Mouse (Mus musculus) myocyte (in vitro differentiated cells): ENCODE data around the gene Polr3c.

Experiments
- CEBPB ChIP-seq: IDR thresholded peaks from 2 replicates; pipeline ENCODE4 v1.6.1; 2011; ENCODE audit warnings: mild to moderate bottlenecking, moderate library complexity; ENCODE audit not compliant: poor library complexity, insufficient read depth, severe bottlenecking
- E2F4 ChIP-seq: IDR thresholded peaks from one replicate; pipeline ENCODE4 v1.6.1; 2011; ENCODE audit warnings: mild to moderate bottlenecking, control low read depth, moderate library complexity; ENCODE audit not compliant: insufficient read depth
- MAX ChIP-seq: IDR thresholded peaks from one replicate; pipeline ENCODE4 v1.6.1; 2011; ENCODE audit warnings: low read depth, mild to moderate bottlenecking, control low read depth
- MYOD1 ChIP-seq, 3 experiments: IDR thresholded peaks; one replicate each; pipeline ENCODE4 v1.6.1; 2011; ENCODE audit warnings: control low read depth in 2 of 3, low read depth in 2 of 3, mild to moderate bottlenecking in 2 of 3, moderate library complexity in 1 of 3; ENCODE audit not compliant: insufficient read length in 2 of 3, control insufficient read depth in 1 of 3
- POLR2A ChIP-seq: IDR thresholded peaks from one replicate; pipeline ENCODE4 v1.6.1; 2011; ENCODE audit warnings: low read depth, mild to moderate bottlenecking, control low read depth, moderate library complexity; ENCODE audit not compliant: insufficient read length
- POLR2AphosphoS2 ChIP-seq: IDR thresholded peaks from one replicate; pipeline ENCODE4 v1.6.1; 2011; ENCODE audit warnings: low read depth, control low read depth; ENCODE audit not compliant: insufficient read length
- REST ChIP-seq: IDR thresholded peaks from one replicate; pipeline ENCODE4 v1.6.1; 2011; ENCODE audit warnings: mild to moderate bottlenecking, control low read depth, moderate library complexity; ENCODE audit not compliant: insufficient read depth, insufficient read length
- SRF ChIP-seq: IDR thresholded peaks from one replicate; pipeline ENCODE4 v1.6.1; 2011; ENCODE audit warnings: low read depth; ENCODE audit not compliant: control insufficient read depth, insufficient read length
- TCF12 ChIP-seq: IDR thresholded peaks from one replicate; pipeline ENCODE4 v1.6.1; 2011; ENCODE audit warnings: mild to moderate bottlenecking, control low read depth; ENCODE audit not compliant: poor library complexity, insufficient read depth, severe bottlenecking
- TCF3 ChIP-seq: IDR thresholded peaks from one replicate; pipeline ENCODE4 v1.6.1; 2011; ENCODE audit warnings: low read depth, control low read depth; ENCODE audit not compliant: insufficient read length
- USF1 ChIP-seq: IDR thresholded peaks from one replicate; pipeline ENCODE4 v1.6.1; 2011; ENCODE audit warnings: low read depth, mild to moderate bottlenecking, control low read depth, moderate library complexity

DNA sequence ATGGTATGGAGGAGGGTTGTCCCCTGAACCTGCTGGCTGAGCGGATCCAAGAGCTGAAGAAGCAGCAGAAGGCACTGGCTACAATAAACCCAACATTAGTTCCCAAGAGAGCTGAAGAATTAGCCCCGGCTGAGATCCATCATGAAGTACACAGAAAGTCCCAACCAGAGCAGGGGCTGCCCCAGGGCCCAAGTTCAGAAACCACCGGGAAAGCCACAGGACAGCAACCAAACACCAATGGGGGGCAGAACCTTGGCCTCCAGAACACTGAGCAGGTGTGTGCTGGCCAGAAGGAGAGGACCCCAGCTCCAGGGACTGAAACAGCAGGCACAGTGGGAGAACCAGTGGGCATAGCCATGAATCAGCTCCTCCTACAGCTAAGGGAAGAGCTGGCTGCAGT is 43.9 kb downstream of the Polr3c start:
- TF ChIP-seq POLR2A (no peak), CEBPB (no peak), TCF12 (no peak), MYOD1 (IDR thresholded peaks at IDR 0.05; ENCODE audit: control insufficient read depth in 1 of 3, insufficient read length in 2 of 3, low read depth in 2 of 3) (no peak), POLR2AphosphoS2 (no peak), SRF (no peak), TCF3 (no peak), E2F4 (no peak), MAX (no peak), USF1 (no peak), REST (no peak)
